Mouse (Mus musculus) liver, embryonic 16.5 days (tissue): ENCODE measurements at regions not wholly inside any gene's neighbourhood (a gene's known extent, or its start where the extent isn't known, plus 50 kb on each side); places are given as distances from the start of the nearest gene placed in this dataset.

Source experiments
- ATAC-seq: fragments of 200-750 bp; cut with Nextera tagmentation; 2 replicates; pipeline ENCODE4 v1.8.0; 2017; ENCODE audit warnings: low read depth, mild to moderate bottlenecking, moderate number of reproducible peaks, moderate library complexity
- H3K27ac ChIP-seq: fragments of 300-500 bp; sonication (generic); 2 replicates; pipeline ENCODE4 v1.5.1; 2014; ENCODE audit warnings: mild to moderate bottlenecking, low read length
- H3K27me3 ChIP-seq: fragments of 300-500 bp; sonication (generic); 2 replicates; pipeline ENCODE4 v1.6.1; 2014; ENCODE audit warnings: low read depth, low read length, mixed read lengths; ENCODE audit not compliant: control insufficient read depth, insufficient read depth
- H3K36me3 ChIP-seq: fragments of 300-500 bp; sonication (generic); 2 replicates; pipeline ENCODE4 v1.6.1; 2014; ENCODE audit warnings: mild to moderate bottlenecking; ENCODE audit not compliant: control insufficient read depth, insufficient read depth
- H3K4me1 ChIP-seq: fragments of 300-500 bp; sonication (generic); 2 replicates; pipeline ENCODE4 v1.6.1; 2014; ENCODE audit warnings: low read depth, low read length, mixed read lengths; ENCODE audit not compliant: control insufficient read depth
- H3K4me2 ChIP-seq: fragments of 300-500 bp; sonication (generic); 2 replicates; pipeline ENCODE4 v1.6.1; 2014; ENCODE audit warnings: low read depth, low read length, mixed read lengths
- H3K4me3 ChIP-seq: fragments of 300-500 bp; sonication (generic); 2 replicates; pipeline ENCODE4 v1.5.1; 2014; ENCODE audit warnings: low read depth, mild to moderate bottlenecking, low read length
- H3K9ac ChIP-seq: fragments of 300-500 bp; sonication (generic); 2 replicates; pipeline ENCODE4 v1.6.1; 2014; ENCODE audit warnings: low read depth, low read length
- H3K9me3 ChIP-seq: fragments of 300-500 bp; sonication (generic); replicated peaks from 2 replicates; pipeline ENCODE4 v1.6.1; 2016; ENCODE audit warnings: low read length; ENCODE audit not compliant: control insufficient read depth
- WGBS: fragments of 180-500 bp; shearing (Covaris S2); extraction: QIAGEN DNeasy Blood & Tissue Kit; methylation state at CpG from one replicate; pipeline ENCODE4 v1.1.7; 2014; ENCODE audit not compliant: insufficient replicate concordance; 5-methylcytosine and 5-hydroxymethylcytosine counted together

DNA sequence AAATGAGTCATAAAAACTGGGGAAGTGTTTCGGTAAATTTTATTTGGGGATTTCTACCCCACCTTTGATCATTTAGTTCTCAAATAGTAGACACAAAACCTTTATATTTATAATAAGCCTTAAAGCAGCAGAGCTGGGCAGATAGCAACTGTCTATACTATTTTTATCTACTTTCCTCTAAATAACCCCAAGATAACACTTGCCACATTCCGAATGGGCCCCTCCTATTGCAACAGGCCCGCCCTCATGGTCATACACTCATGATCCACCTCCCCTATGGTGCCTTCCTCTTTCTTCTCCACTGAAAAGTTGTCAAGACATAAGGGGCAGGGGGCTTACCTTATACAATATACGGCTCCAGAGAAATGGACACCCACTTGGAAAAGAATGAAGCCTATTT lies 195.5 kb upstream of the Atp2b1 start:
- 43% methylated on average over 4 of the region's 4 CpGs for WGBS
- H3K4me3 ChIP-seq: no peak overlapping the region
- no peaks in the 10 kb centered on the region for H3K36me3 ChIP-seq
- peak; percentile 64 for ATAC-seq
- no peaks in the 10 kb centered on the region for H3K27me3 ChIP-seq
- H3K4me2 ChIP-seq: no peak overlapping the region
- H3K4me1 ChIP-seq: peaks cover 7% of the 10 kb centered on the region; the same call in 1 of the 2 replicates
- H3K9me3 ChIP-seq: no peaks in the 10 kb centered on the region
- H3K9ac ChIP-seq: no peak overlapping the region
- no peak overlapping the region for H3K27ac ChIP-seq

DNA sequence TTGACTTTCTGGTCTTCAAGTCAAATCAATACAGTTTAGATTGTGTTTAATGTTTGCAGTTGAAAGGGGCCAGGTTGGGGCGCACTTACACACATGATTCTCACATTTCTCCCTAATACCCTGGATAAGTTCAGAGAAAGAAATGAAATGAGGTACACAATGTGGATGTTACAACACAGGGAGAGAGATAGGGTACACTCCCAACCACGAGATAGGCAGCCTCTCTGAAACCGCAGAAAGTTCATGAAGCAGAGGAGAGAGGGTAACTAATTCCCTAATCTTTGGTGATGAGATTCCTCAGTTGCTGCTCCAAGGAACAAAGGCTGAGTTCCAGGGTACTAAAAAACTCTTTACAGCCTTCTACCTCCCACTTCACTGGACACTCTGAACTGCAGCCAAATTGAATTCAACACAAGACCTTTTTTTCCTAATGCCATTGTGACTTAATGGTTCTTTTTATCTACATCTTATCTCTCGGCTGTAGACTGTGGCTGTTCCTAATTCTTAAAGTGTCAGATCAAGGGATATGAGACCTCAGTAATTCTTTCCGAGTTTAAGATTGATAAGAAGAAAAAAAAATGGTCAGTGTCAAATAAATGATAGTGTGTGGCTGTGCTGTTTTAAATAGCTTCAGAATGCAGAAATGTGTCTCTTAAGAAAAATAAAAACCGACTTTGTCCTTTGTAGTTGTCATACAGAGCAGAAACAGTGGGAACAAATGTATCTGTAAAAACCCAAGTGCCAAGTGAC lies 193.8 kb upstream of the Atp2b1 start:
- Histone ChIP-seq H3K36me3 (no peaks in the 10 kb centered on the region), H3K9ac (no peak overlapping the region), H3K9me3 (no peaks in the 10 kb centered on the region), H3K27me3 (no peaks in the 10 kb centered on the region), H3K27ac (no peak overlapping the region), H3K4me3 (no peak overlapping the region), H3K4me2 (no peak overlapping the region), H3K4me1 (peaks cover 7% of the 10 kb centered on the region; the same call in 1 of the 2 replicates)
- peak; percentile 35; the same call in 1 of the 2 replicates for ATAC-seq
- WGBS: 17% methylated on average over 6 of the region's 6 CpGs

DNA sequence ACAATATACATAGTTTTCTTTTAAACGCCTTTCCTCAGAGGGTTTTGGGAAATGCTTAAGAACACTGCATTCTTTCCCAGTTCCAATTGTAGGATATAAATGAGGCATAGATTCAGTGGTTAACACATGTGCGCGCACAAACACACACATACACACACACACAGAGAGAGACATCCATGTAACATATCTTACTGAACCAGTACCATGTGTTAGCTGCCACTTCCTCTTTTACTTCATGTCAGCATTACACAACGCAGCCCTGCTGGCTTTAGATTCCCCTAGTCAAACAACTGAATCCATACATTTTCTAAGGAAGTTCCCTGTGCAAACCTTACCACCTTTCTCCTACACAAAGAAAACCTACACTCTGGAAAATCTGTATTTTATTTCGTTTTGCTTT lies 189.1 kb upstream of the Atp2b1 start:
- no peak overlapping the region for H3K4me2 ChIP-seq
- no peaks in the 10 kb centered on the region for H3K27me3 ChIP-seq
- no peak overlapping the region for H3K9ac ChIP-seq
- H3K27ac ChIP-seq: no peak overlapping the region
- H3K4me3 ChIP-seq: no peak overlapping the region
- no peaks in the 10 kb centered on the region for H3K36me3 ChIP-seq
- H3K4me1 ChIP-seq: peaks cover 3% of the 10 kb centered on the region; the same call in 1 of the 2 replicates
- no peaks in the 10 kb centered on the region for H3K9me3 ChIP-seq
- 48% methylated on average over 5 of the region's 5 CpGs for WGBS
- ATAC-seq: 0 out of 2 replicates have a peak, but pooled peaks have one; percentile 27

DNA sequence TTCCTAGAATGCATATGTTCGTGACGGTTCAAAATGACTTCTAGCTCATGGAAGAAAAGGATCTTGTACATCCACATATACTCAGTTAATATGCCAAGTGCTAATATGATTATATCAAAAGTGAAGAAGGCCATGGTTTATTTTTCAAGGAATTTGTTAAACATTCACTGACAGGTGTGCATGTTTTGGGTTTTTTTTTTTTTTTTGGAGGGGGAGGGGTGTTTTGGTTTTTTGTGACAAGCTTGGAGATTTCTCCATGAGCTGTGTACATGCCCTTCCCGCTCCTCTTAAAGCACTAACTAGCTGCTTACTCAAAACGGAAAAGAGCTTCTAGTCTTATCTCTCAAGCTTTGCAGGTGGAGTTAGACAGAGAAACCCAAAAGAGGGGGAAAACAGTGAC lies 187.1 kb upstream of the Atp2b1 start:
- Histone ChIP-seq H3K27me3 (no peaks in the 10 kb centered on the region), H3K27ac (no peak overlapping the region), H3K4me2 (no peak overlapping the region), H3K4me3 (no peak overlapping the region), H3K36me3 (no peaks in the 10 kb centered on the region), H3K4me1 (peaks cover 3% of the 10 kb centered on the region; the same call in 1 of the 2 replicates), H3K9ac (no peak overlapping the region), H3K9me3 (no peaks in the 10 kb centered on the region)
- WGBS: 56% methylated on average over 4 of the region's 4 CpGs
- ATAC-seq: no peak

DNA sequence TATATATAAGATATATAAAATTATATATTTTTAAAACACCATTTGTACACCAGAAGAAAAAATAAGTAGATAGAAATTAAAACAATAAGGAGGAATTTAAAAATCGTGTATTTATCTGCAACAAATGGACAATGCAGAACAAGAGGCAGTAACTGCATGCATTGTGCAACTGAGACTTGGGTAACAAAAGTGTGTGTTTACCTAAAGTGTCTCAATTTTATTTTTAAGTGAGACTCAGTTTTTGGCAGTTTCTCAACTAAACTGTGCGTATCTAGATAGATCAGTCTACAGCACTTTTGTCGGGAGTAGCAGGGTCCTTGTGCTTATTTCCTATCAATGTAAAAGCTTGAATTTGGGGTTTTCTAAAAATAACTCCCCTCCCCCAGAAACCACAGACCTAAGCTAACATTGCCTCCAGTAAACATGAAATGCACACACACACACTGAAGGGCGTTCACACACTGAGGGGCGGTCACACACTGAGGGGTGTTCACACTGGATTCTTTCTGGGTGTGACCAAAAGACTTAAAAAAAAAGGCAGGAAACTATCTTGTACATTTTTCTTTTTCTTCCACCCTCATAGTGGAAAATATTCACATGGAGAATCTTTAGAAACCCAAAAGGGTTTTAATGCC lies 185.7 kb upstream of the Atp2b1 start:
- Histone ChIP-seq H3K4me1 (peaks cover 3% of the 10 kb centered on the region; the same call in 1 of the 2 replicates), H3K27me3 (no peaks in the 10 kb centered on the region), H3K36me3 (no peaks in the 10 kb centered on the region), H3K9me3 (no peaks in the 10 kb centered on the region), H3K4me3 (no peak overlapping the region), H3K9ac (no peak overlapping the region), H3K4me2 (no peak overlapping the region), H3K27ac (no peak overlapping the region)
- WGBS: 23% methylated on average over 5 of the region's 5 CpGs
- ATAC-seq: no peak

DNA sequence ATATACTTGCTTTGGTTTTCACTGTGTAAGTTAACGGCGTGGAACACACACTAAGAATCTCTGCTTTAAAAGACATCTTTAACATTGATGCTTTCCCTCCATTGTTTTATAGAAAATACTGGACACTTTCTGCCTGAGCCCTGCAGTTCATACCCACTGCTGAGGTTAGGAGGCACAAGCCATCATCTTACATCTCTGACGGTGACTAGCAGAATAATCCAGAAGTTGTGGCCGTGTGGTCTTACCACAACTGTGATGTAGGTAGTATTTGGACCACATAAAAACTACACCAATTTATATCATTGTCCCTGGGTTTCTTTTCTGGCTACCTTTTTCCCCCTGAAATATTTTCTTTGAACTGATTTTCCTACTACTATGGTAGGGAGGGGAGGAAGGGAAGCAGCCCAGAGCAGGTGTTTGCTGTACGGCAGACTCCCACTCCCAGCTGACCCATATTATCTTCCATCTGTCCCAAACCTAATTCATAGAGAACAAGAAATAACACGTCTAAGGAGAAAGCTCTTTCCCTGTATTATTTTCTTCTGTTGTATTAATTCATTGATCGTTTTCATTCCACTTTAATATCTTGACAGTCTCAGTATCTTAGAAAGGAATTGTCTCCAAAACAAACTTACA lies 180.1 kb upstream of the Atp2b1 start:
- Histone ChIP-seq H3K36me3 (no peaks in the 10 kb centered on the region), H3K27me3 (no peaks in the 10 kb centered on the region), H3K4me3 (no peak overlapping the region), H3K9me3 (no peaks in the 10 kb centered on the region), H3K4me2 (no peak overlapping the region), H3K4me1 (no peaks in the 10 kb centered on the region), H3K27ac (no peak overlapping the region), H3K9ac (no peak overlapping the region)
- no peak for ATAC-seq
- 62% methylated on average over 7 of the region's 7 CpGs for WGBS

DNA sequence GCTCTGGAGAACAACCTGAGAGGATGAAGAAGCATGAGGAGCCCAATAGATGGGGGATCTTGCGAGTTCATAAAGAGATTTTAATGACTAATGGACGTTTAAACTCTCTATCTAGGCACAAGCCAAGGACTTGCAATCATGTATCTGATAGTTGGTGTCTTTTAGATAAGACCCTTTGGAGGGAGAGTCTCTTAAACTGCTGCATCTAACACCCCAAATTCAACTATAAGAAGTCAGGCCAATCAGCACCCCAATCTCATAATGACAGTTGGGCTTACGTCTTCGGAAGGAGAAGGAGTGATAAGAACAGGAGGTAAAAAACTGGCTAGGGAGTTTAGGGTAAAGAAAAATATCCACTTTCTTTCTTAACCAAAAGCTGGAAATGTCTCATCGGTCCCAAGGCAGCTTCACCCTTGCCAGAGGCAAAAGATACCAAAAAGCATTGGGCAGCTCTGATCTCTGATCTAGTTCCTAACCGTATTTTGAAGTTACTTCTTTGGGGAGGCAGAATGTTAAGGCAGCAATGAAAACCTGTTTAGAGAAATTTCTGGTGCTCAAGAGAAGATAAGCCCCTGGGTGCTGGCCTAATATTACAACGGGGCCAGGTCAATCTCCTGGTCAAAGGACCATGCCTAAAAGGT lies 173.6 kb upstream of the Atp2b1 start:
- H3K9ac ChIP-seq: no peak overlapping the region
- H3K27me3 ChIP-seq: no peaks in the 10 kb centered on the region
- ATAC-seq: no peak
- H3K9me3 ChIP-seq: no peaks in the 10 kb centered on the region
- H3K4me1 ChIP-seq: peaks cover 2% of the 10 kb centered on the region; the same call in 1 of the 2 replicates
- no peaks in the 10 kb centered on the region for H3K36me3 ChIP-seq
- no peak overlapping the region for H3K27ac ChIP-seq
- H3K4me3 ChIP-seq: no peak overlapping the region
- no peak overlapping the region for H3K4me2 ChIP-seq
- 42% methylated on average over 7 of the region's 7 CpGs for whole genome bisulfite sequencing

DNA sequence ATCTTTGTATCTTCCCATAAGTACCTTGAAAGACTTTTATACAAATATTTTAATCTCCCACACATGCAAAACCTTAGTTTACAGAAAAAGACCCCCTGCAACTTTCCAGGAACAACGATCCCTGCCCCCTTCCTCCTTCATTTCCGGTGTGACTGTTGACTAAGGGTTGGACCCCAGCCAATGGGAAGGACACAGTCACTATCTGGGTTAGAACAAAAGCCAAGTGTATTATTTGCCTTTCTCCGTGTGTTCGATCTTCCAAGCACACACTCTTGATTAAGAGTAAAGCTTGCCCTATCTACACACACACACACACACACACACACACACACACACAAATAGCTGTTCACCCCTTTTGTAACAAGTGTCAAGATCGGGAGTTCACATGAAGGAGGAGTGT lies 172.8 kb upstream of the Atp2b1 start:
- Histone ChIP-seq H3K9ac (no peak overlapping the region), H3K27me3 (no peaks in the 10 kb centered on the region), H3K36me3 (no peaks in the 10 kb centered on the region), H3K27ac (no peak overlapping the region), H3K4me3 (no peak overlapping the region), H3K4me2 (no peak overlapping the region), H3K9me3 (no peaks in the 10 kb centered on the region), H3K4me1 (peaks cover 2% of the 10 kb centered on the region; the same call in 1 of the 2 replicates)
- peak; percentile 41; the same call in 1 of the 2 replicates for ATAC-seq
- WGBS: 13% methylated on average over 5 of the region's 5 CpGs
